Mouse (Mus musculus) spleen, adult 2 months (tissue): ENCODE measurements around the gene Pigg. TPM values are rescaled to one million over a fixed set of nuclear protein-coding genes. Genes with fewer than 3 reads are reported as not detected.

ENCODE experiments used
- DNase-seq, 2 experiments: peaks; one replicate each; pipeline versions ENCODE4 v3.0.0 to v3.0.0-alpha.2; 2012 to 2021; ENCODE audit warnings: low spot score in 2 of 2, low read depth in 1 of 2
- H3K27ac ChIP-seq: fragments of 200-500 bp; 2 replicates; pipeline ENCODE4 v1.5.1; 2012; ENCODE audit warnings: low read length, inconsistent platforms; ENCODE audit not compliant: insufficient read depth
- H3K27me3 ChIP-seq: fragments of 200-500 bp; 2 replicates; pipeline ENCODE4 v1.6.1; 2012; ENCODE audit warnings: mild to moderate bottlenecking, moderate library complexity, low read length, inconsistent platforms; ENCODE audit not compliant: control insufficient read depth, insufficient read depth
- H3K36me3 ChIP-seq: fragments of 200-500 bp; 2 replicates; pipeline ENCODE4 v1.6.1; 2012; ENCODE audit warnings: mild to moderate bottlenecking, low read length, inconsistent platforms; ENCODE audit not compliant: control insufficient read depth, insufficient read depth
- H3K4me1 ChIP-seq: fragments of 200-500 bp; 2 replicates; pipeline ENCODE4 v1.6.1; 2011; ENCODE audit warnings: inconsistent platforms; ENCODE audit not compliant: control insufficient read depth, insufficient read depth, insufficient read length
- H3K4me3 ChIP-seq: fragments of 200-500 bp; 2 replicates; pipeline ENCODE4 v1.5.1; 2011; ENCODE audit warnings: mild to moderate bottlenecking, inconsistent platforms; ENCODE audit not compliant: insufficient read depth, insufficient read length; ENCODE audit errors: extremely low read depth
- CTCF ChIP-seq: fragments of 200-500 bp; IDR thresholded peaks from 2 replicates; pipeline ENCODE4 v1.5.1; 2011; ENCODE audit warnings: mild to moderate bottlenecking, inconsistent platforms; ENCODE audit not compliant: insufficient read depth, insufficient read length, insufficient replicate concordance; ENCODE audit errors: extremely low read depth
- POLR2A ChIP-seq: fragments of 200-500 bp; IDR thresholded peaks from 2 replicates; pipeline ENCODE4 v1.6.1; 2011; ENCODE audit warnings: low read depth, low read length, inconsistent platforms
- WGBS: fragments of 180-500 bp; shearing (Covaris S2); methylation state at CpG from one replicate; pipeline ENCODE4 v1.1.7; 2018; 5-methylcytosine and 5-hydroxymethylcytosine counted together
- polyA plus RNA-seq: library from polyadenylated mRNA; depleted of rRNA; stranded (reverse); fragments of >200 nt; gene quantifications from 2 replicates; pipeline ENCODE4 v1.2.3, GENCODE M21; 2012

Gene Pigg
- polyA plus RNA-seq, 1 experiment = 2.4 TPM

DNA sequence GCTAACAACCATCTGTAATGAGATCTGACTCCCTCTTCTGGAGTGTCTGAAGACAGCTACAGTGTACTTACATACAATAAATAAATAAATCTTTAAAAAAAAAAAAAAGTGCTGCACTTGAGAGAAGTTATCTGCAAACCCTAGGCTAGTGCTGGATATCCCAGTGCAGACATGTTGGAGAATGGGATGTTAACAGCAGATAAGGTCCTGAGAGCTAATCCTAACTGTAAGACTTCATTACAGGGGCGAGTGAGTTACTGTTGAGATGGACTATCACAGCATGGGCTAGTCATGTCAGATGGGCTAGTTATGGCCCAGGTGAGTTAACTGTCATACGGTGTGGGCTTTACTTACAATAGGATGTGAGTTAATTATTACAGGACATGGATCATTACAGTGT is 41.6 kb downstream of the Pigg start:
- WGBS = 79% methylated on average over 2 of the region's 2 CpGs
- Histone ChIP-seq H3K36me3 (peaks cover 2% of the 10 kb centered on the region; the same call in 1 of the 2 replicates), H3K27me3 (no peaks in the 10 kb centered on the region), H3K27ac (no peak overlapping the region), H3K4me1 (no peaks in the 10 kb centered on the region), H3K4me3 (no peak overlapping the region)
- TF ChIP-seq POLR2A (no peak), CTCF (no peak)
- DNase-seq = no peak

DNA sequence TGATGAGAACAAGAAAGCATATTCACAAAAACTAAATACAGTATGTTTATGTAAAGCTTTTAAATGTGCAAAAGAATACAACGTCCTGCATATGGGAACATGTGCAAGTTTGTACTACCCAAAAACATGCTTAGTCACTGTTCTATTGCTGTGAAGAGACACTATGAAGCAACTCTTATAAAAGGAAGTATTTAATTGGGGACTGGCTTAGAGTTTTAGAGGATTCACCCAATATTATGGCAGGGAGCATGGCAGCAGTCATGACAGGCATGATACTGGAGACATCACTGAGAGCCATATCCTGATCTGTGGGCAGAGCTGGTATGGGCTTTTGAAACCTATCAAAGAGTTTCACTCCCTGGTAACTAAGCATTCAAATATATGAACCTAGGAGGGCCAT is 45.5 kb downstream of the Pigg start:
- TF ChIP-seq CTCF (no peak), POLR2A (no peak)
- Histone ChIP-seq H3K27ac (no peak overlapping the region), H3K36me3 (no peaks in the 10 kb centered on the region), H3K4me3 (no peak overlapping the region), H3K4me1 (no peaks in the 10 kb centered on the region), H3K27me3 (no peaks in the 10 kb centered on the region)
- DNase-seq = no peak
- 65% methylated on average over 1 of the region's 1 CpGs for WGBS

DNA sequence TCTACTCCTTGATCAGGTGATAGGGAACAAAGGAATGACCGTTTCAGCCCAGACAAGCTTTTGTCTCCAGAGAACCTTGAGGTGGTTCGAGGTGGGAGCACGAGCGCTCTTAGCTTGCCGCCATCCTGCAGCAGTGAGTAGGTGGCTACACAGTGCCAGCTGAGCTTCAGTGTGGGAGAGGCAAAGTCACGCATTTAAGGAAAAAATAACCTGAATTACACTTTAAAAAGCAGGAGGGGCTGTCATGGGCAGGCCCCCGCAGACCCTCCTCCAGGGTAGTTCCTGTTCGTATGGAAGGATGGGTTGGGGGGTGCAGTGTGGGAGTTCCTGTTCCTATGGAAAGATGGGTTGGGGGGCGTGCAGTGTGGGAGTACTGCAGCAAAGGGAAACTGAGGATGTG is 47.1 kb downstream of the Pigg start:
- no peak overlapping the region for H3K27ac ChIP-seq
- no peaks in the 10 kb centered on the region for H3K36me3 ChIP-seq
- 90% methylated on average over 9 of the region's 9 CpGs for WGBS
- H3K4me1 ChIP-seq = no peaks in the 10 kb centered on the region
- no peak for TF ChIP-seq CTCF
- no peak for TF ChIP-seq POLR2A
- H3K4me3 ChIP-seq = no peak overlapping the region
- H3K27me3 ChIP-seq = 0 out of 2 replicates have a peak, but pooled peaks cover under 1% of the 10 kb centered on the region
- DNase-seq = no peak

DNA sequence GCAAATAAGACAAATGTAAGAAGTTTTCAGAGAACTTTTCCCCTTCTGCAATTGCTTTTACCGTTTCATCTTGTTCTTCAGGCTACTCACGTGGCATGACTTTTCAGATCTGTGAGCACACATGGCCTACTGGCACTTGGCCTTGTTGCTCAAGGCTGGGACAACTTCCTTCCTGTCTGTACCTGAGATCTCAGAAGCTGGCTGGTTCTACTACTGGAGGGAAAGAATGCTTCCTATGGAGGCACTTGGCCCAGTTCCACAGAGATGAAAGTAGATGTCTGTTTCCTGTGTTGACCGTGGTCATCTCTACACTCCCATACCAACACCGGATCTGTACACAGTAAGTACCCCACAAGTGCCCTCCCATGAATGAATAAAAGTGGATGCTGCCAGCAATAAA is 47.8 kb downstream of the Pigg start:
- 26% methylated on average over 4 of the region's 4 CpGs for WGBS
- DNase-seq = no peak
- Histone ChIP-seq H3K36me3 (no peaks in the 10 kb centered on the region), H3K27me3 (0 out of 2 replicates have a peak, but pooled peaks cover 1% of the 10 kb centered on the region), H3K4me1 (no peaks in the 10 kb centered on the region), H3K4me3 (no peak overlapping the region), H3K27ac (no peak overlapping the region)
- TF ChIP-seq POLR2A (no peak), CTCF (no peak)

DNA sequence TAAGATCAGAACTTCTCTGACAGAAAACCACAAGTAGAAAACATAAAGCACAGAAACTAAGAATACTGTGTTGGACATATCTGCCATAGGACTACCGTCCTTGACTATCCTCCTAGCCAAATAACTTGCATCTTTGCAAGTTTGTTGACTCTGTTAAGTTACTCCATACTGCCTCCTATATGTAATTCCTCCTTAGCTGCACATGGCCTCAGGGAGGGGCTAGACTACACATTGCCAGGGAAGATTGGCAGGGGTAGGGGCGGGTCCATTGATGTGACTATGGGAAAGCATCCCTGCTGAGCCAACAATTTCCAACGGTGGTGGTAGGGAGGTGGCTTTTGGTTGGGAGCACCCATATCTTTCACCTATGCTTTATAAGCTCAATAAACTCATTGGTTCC is 49.9 kb downstream of the Pigg start:
- Histone ChIP-seq H3K4me1 (peaks cover 3% of the 10 kb centered on the region; the same call in 1 of the 2 replicates), H3K27ac (no peak overlapping the region), H3K4me3 (no peak overlapping the region), H3K36me3 (no peaks in the 10 kb centered on the region), H3K27me3 (peaks cover 7% of the 10 kb centered on the region)
- TF ChIP-seq POLR2A (no peak), CTCF (no peak)
- DNase-seq = no peak
- 54% methylated on average over 3 of the region's 3 CpGs for WGBS

DNA sequence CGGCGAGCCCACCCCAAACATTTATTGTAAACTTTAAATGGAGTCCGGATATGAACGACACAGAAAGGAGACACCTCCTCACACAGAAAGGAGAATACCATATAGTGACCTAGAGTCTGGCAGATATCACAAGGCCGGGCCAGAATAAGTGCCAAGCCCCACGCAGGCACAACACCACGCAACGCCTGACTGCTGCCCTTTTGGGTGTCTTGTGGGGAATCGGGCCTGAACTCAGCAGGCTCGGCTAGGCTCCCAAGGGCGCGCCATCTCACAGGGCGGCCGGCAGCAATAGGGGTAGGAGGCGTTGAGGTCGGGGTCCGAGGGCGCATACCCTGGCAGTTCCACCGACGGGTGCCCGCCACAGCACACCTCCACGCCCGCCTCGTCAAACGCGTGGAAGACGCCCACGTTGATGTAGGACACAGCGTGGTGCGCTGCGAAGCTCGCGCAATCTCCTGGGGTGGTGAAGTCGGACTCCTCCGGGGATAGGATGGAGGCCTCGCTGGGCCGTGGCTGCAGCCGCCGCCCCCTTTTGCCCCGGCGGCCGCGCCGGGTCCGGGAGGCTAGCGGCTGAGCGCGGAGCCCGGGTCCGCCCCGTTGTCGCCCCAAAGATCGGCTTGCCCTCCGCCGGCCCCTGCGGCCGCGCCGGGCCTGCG is 54.0 kb downstream of the Pigg start:
- peaks cover 5% of the 10 kb centered on the region; the same call in 1 of the 2 replicates for H3K4me1 ChIP-seq
- no peak overlapping the region for H3K4me3 ChIP-seq
- H3K27me3 ChIP-seq = peaks cover 29% of the 10 kb centered on the region
- H3K36me3 ChIP-seq = no peaks in the 10 kb centered on the region
- WGBS = 7% methylated on average over 60 of the region's 60 CpGs
- TF ChIP-seq CTCF (no peak), POLR2A (no peak)
- DNase-seq = no peak
- no peak overlapping the region for H3K27ac ChIP-seq

DNA sequence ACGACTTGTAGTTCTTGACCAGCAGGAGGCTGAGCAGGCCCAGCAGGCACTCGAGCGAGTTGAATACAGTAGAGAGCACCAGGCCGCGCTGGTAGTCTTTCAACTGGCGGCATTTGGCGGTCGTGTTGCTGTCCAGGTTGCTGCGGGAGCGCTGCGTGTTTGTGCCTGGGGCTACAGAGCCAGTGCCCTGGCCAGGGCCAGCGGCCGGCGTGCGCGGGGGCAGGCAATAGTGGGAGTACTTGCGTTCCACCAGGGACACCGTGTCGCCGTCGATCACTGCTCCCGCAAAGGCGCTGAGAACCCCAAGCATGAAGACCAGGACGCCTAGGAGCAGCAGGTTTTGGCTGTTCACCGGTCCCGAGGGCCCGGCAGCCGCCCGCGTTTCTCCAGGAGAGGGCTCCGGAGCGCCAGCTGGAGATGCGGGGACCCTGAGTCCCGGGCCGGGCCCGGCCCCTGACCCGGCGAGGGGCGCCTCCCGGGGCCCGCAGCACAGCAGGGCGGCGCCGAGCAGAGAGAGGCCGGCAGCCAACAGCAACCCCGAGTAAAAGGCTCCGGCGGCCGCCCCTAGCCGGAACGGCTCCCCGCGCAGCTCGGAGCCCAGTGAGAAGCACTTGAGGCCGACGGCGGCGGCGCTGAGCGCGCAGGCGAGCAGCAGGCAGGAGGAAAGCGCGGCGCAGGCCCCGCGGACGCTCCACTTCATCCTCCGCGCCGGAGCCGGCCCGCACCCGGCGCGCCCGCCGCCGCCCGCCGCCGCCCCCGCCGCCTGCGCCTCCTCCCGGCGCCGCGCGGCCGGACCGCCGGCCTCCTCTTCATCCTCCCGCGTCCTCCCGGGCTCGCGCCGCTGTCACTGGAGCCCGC is 54.8 kb downstream of the Pigg start:
- Histone ChIP-seq H3K4me1 (peaks cover 5% of the 10 kb centered on the region; the same call in 1 of the 2 replicates), H3K27me3 (peaks cover 29% of the 10 kb centered on the region), H3K36me3 (no peaks in the 10 kb centered on the region), H3K4me3 (peak overlapping the region; percentile 28; the same call in 1 of the 2 replicates), H3K27ac (no peak overlapping the region)
- WGBS = 2% methylated on average over 85 of the region's 100 CpGs
- no peak for DNase-seq
- TF ChIP-seq POLR2A (no peak), CTCF (no peak)
